Mouse (Mus musculus) hindbrain, postnatal 0 days (tissue): ENCODE measurements around the gene Ddx31. TPM values are rescaled to one million over a fixed set of nuclear protein-coding genes. Genes with fewer than 3 reads are reported as not detected.

Experiments used
- ATAC-seq: fragments of 200-750 bp; cut with Nextera tagmentation; 2 replicates; pipeline ENCODE4 v1.8.0; 2017; ENCODE audit warnings: mild to moderate bottlenecking, moderate TSS enrichment, moderate library complexity
- DNase-seq: peaks from one replicate; pipeline ENCODE4 v3.0.0-alpha.2; 2015; ENCODE audit warnings: low spot score
- H3K27ac ChIP-seq: fragments of 300-500 bp; sonication (generic); 2 replicates; pipeline ENCODE4 v1.5.1; 2014; ENCODE audit warnings: mild to moderate bottlenecking
- H3K27me3 ChIP-seq: fragments of 300-500 bp; sonication (generic); 2 replicates; pipeline ENCODE4 v1.6.1; 2014; ENCODE audit warnings: low read length, mixed read lengths; ENCODE audit not compliant: insufficient read depth
- H3K36me3 ChIP-seq: fragments of 300-500 bp; sonication (generic); 2 replicates; pipeline ENCODE4 v1.6.1; 2014; ENCODE audit warnings: low read length, mixed read lengths; ENCODE audit not compliant: insufficient read depth
- H3K4me1 ChIP-seq: fragments of 300-500 bp; sonication (generic); 2 replicates; pipeline ENCODE4 v1.6.1; 2014; ENCODE audit warnings: antibody characterized with exemption, low read length, mixed read lengths; ENCODE audit not compliant: insufficient read depth
- H3K4me2 ChIP-seq: fragments of 300-500 bp; sonication (generic); 2 replicates; pipeline ENCODE4 v1.6.1; 2014; ENCODE audit warnings: low read depth, mild to moderate bottlenecking, low read length, moderate library complexity, mixed read lengths
- H3K4me3 ChIP-seq: fragments of 300-500 bp; sonication (generic); 2 replicates; pipeline ENCODE4 v1.5.1; 2014; ENCODE audit warnings: low read length
- H3K9ac ChIP-seq: fragments of 300-500 bp; sonication (generic); replicated peaks from 2 replicates; pipeline ENCODE4 v1.6.1; 2014; ENCODE audit warnings: mild to moderate bottlenecking, low read length, moderate library complexity, mixed read lengths
- H3K9me3 ChIP-seq: fragments of 300-500 bp; sonication (generic); 2 replicates; pipeline ENCODE4 v1.6.1; 2016; ENCODE audit warnings: low read length, mixed read lengths
- CTCF ChIP-seq: IDR thresholded peaks from 2 replicates; pipeline ENCODE4 v1.5.1; 2016; ENCODE audit warnings: antibody characterized with exemption, control low read depth, low read depth
- WGBS: fragments of 180-500 bp; shearing (Covaris S2); extraction: QIAGEN DNeasy Blood & Tissue Kit; methylation state at CpG from one replicate; pipeline ENCODE4 v1.1.7; 2014; 5-methylcytosine and 5-hydroxymethylcytosine counted together
- polyA plus RNA-seq: library from polyadenylated mRNA; unstranded; fragments of >200 nt; fragmentation: Nextera tagmentation; extraction: Ambion mirVana; gene quantifications from 2 replicates; pipeline ENCODE4 v1.2.1, GENCODE M21; 2015
- total RNA-seq: library from RNA; depleted of rRNA; stranded (reverse); fragments of >200 nt; gene quantifications from 2 replicates; pipeline ENCODE4 v1.2.3, GENCODE M21; 2014

Gene Ddx31
- total and polyA plus RNA-seq, 2 experiments from 2014 or later = 10.2 to 17.4 TPM

GRCm38 (mm10) chr2:28923912-28924311 lies 83.7 kb downstream of the Ddx31 start:
- Histone ChIP-seq H3K27me3 (peaks cover 36% of the 10 kb centered on the region), H3K4me3 (no peak overlapping the region), H3K27ac (no peak overlapping the region), H3K4me2 (no peak overlapping the region), H3K36me3 (no peaks in the 10 kb centered on the region), H3K9me3 (no peaks in the 10 kb centered on the region), H3K4me1 (no peaks in the 10 kb centered on the region), H3K9ac (no peak overlapping the region)
- ATAC-seq (peak; percentile 88), DNase-seq (peak; percentile 86)
- peak; percentile 99 for TF ChIP-seq CTCF
- 2% methylated on average over 4 of the region's 4 CpGs for WGBS

- no peaks in the 10 kb centered on the region for H3K27me3 ChIP-seq
- H3K9me3 ChIP-seq = no peaks in the 10 kb centered on the region
- no peak overlapping the region for H3K4me3 ChIP-seq
- H3K27ac ChIP-seq = no peak overlapping the region
- H3K9ac ChIP-seq = no peak overlapping the region
- H3K4me1 ChIP-seq = no peaks in the 10 kb centered on the region
- WGBS = 97% methylated on average over 3 of the region's 3 CpGs
- no peak for DNase-seq
- no peak for ATAC-seq
- H3K36me3 ChIP-seq = no peaks in the 10 kb centered on the region
- H3K4me2 ChIP-seq = no peak overlapping the region
- peak; percentile 42; the same call in 1 of the 2 replicates for TF ChIP-seq CTCF
Observed at GRCm38 (mm10) chr2:28930571-28930970, 90.4 kb downstream of the Ddx31 start.

- no peak overlapping the region for H3K9ac ChIP-seq
- H3K4me1 ChIP-seq = no peaks in the 10 kb centered on the region
- H3K9me3 ChIP-seq = no peaks in the 10 kb centered on the region
- no peak for DNase-seq
- no peak overlapping the region for H3K4me2 ChIP-seq
- H3K27ac ChIP-seq = no peak overlapping the region
- ATAC-seq = no peak
- 81% methylated on average over 7 of the region's 7 CpGs for WGBS
- H3K4me3 ChIP-seq = no peak overlapping the region
- H3K36me3 ChIP-seq = no peaks in the 10 kb centered on the region
- TF ChIP-seq CTCF = no peak
- H3K27me3 ChIP-seq = no peaks in the 10 kb centered on the region
Observed at GRCm38 (mm10) chr2:28938997-28939396, 98.8 kb downstream of the Ddx31 start.

- no peaks in the 10 kb centered on the region for H3K36me3 ChIP-seq
- H3K4me3 ChIP-seq = no peak overlapping the region
- H3K4me1 ChIP-seq = no peaks in the 10 kb centered on the region
- ATAC-seq = no peak
- H3K4me2 ChIP-seq = peak overlapping the region; percentile 39; the same call in 1 of the 2 replicates
- H3K27me3 ChIP-seq = no peaks in the 10 kb centered on the region
- H3K27ac ChIP-seq = no peak overlapping the region
- TF ChIP-seq CTCF = no peak
- no peak for DNase-seq
- 20% methylated on average over 30 of the region's 30 CpGs for WGBS
- no peaks in the 10 kb centered on the region for H3K9me3 ChIP-seq
- H3K9ac ChIP-seq = 0 out of 2 replicates have a peak overlapping the region, but pooled peaks have one; percentile 9
Observed at GRCm38 (mm10) chr2:28943666-28944516, 103.7 kb downstream of the Ddx31 start.

- 33% methylated on average over 6 of the region's 6 CpGs for WGBS
- no peak for ATAC-seq
- Histone ChIP-seq H3K9ac (no peak overlapping the region), H3K4me1 (no peaks in the 10 kb centered on the region), H3K9me3 (no peaks in the 10 kb centered on the region), H3K4me3 (no peak overlapping the region), H3K4me2 (no peak overlapping the region), H3K27me3 (no peaks in the 10 kb centered on the region), H3K36me3 (no peaks in the 10 kb centered on the region), H3K27ac (no peak overlapping the region)
- TF ChIP-seq CTCF = no peak
- DNase-seq = no peak
Observed at GRCm38 (mm10) chr2:28945388-28945787, 105.2 kb downstream of the Ddx31 start.

GRCm38 (mm10) chr2:28946312-28946711 lies 106.1 kb downstream of the Ddx31 start:
- no peak for TF ChIP-seq CTCF
- Histone ChIP-seq H3K9ac (no peak overlapping the region), H3K4me2 (no peak overlapping the region), H3K36me3 (no peaks in the 10 kb centered on the region), H3K4me1 (no peaks in the 10 kb centered on the region), H3K9me3 (no peaks in the 10 kb centered on the region), H3K4me3 (no peak overlapping the region), H3K27me3 (no peaks in the 10 kb centered on the region), H3K27ac (no peak overlapping the region)
- ATAC-seq (no peak), DNase-seq (no peak)
- 75% methylated on average over 3 of the region's 3 CpGs for WGBS

- 33% methylated on average over 8 of the region's 8 CpGs for WGBS
- ATAC-seq = no peak
- Histone ChIP-seq H3K4me3 (no peak overlapping the region), H3K4me1 (no peaks in the 10 kb centered on the region), H3K36me3 (no peaks in the 10 kb centered on the region), H3K27ac (no peak overlapping the region), H3K27me3 (no peaks in the 10 kb centered on the region), H3K9ac (no peak overlapping the region), H3K4me2 (no peak overlapping the region), H3K9me3 (no peaks in the 10 kb centered on the region)
- no peak for DNase-seq
- TF ChIP-seq CTCF = no peak
Observed at GRCm38 (mm10) chr2:28952981-28953380, 112.8 kb downstream of the Ddx31 start.
